Mouse (Mus musculus): ENCODE measurements around the gene Plekhs1. TPM values are rescaled to one million over a fixed set of nuclear protein-coding genes. Genes with fewer than 3 reads are reported as not detected.

Plekhs1 gene
- polyA plus RNA-seq, 1 experiment from 2014 or later: 0.39 TPM

Other genes with a start within 250 kb of the Plekhs1 start
- gene Habp2, start 174.5 kb upstream of the Plekhs1 start, polyA plus RNA-seq (2015; fragmentation: Nextera tagmentation; extraction: Ambion mirVana): 0.10 and 0.20 TPM in 2 replicates
- 0.49 and 0.56 TPM in 2 replicates for gene Nrap, start 71.6 kb upstream of the Plekhs1 start, polyA plus RNA-seq (2015; fragmentation: Nextera tagmentation; extraction: Ambion mirVana)
- gene Casp7, start 64.5 kb upstream of the Plekhs1 start, polyA plus RNA-seq (2015; fragmentation: Nextera tagmentation; extraction: Ambion mirVana): 22.0 and 23.5 TPM in 2 replicates
- gene Dclre1a, start 86.6 kb downstream of the Plekhs1 start, polyA plus RNA-seq (2015; fragmentation: Nextera tagmentation; extraction: Ambion mirVana): 10.6 and 12.6 TPM in 2 replicates
- 9.6 and 10.7 TPM in 2 replicates for gene Nhlrc2, start 86.6 kb downstream of the Plekhs1 start, polyA plus RNA-seq (2015; fragmentation: Nextera tagmentation; extraction: Ambion mirVana)

Measured in midbrain, embryonic 15.5 days (tissue).